Mouse (Mus musculus): Measurements from ENCODE around the gene Enthd1. TPM values are rescaled to one million over a fixed set of nuclear protein-coding genes. Genes with fewer than 3 reads are reported as not detected.

Gene Enthd1
- polyA plus RNA-seq, 1 experiment from 2014 or later, result not detected

GRCm38 (mm10) chr15:80557745-80558144 lies 7.2 kb downstream of the Enthd1 start:
- no peak overlapping the region for H3K27ac ChIP-seq (ENCODE audit: low read length)
- H3K4me1 ChIP-seq (ENCODE audit: control insufficient read depth, insufficient read depth, low read length), result 0 out of 2 replicates have a peak, but pooled peaks cover 2% of the 10 kb centered on the region
- H3K9ac ChIP-seq (ENCODE audit: low read length), result no peak overlapping the region
- H3K36me3 ChIP-seq (ENCODE audit: control insufficient read depth, insufficient read depth, low read length), result no peaks in the 10 kb centered on the region
- no peak overlapping the region for H3K4me3 ChIP-seq (replicated peaks; ENCODE audit: low read length)
- no peaks in the 10 kb centered on the region for H3K27me3 ChIP-seq (ENCODE audit: control insufficient read depth, insufficient read depth, low read length)
- WGBS, result 71% methylated on average over 4 of the region's 4 CpGs
- H3K4me2 ChIP-seq (ENCODE audit: low read depth, low read length), result no peak overlapping the region
- H3K9me3 ChIP-seq (replicated peaks; ENCODE audit: control insufficient read depth, low read length), result no peaks in the 10 kb centered on the region
- no peak for ATAC-seq (ENCODE audit: insufficient read depth, low FRiP score)

GRCm38 (mm10) chr15:80556021-80556420 lies 8.9 kb downstream of the Enthd1 start:
- Histone ChIP-seq H3K4me2 (ENCODE audit: low read depth, low read length) (no peak overlapping the region), H3K9me3 (replicated peaks; ENCODE audit: control insufficient read depth, low read length) (no peaks in the 10 kb centered on the region), H3K36me3 (ENCODE audit: control insufficient read depth, insufficient read depth, low read length) (no peaks in the 10 kb centered on the region), H3K9ac (ENCODE audit: low read length) (no peak overlapping the region), H3K4me3 (replicated peaks; ENCODE audit: low read length) (no peak overlapping the region), H3K27me3 (ENCODE audit: control insufficient read depth, insufficient read depth, low read length) (no peaks in the 10 kb centered on the region), H3K4me1 (ENCODE audit: control insufficient read depth, insufficient read depth, low read length) (0 out of 2 replicates have a peak, but pooled peaks cover 2% of the 10 kb centered on the region), H3K27ac (ENCODE audit: low read length) (no peak overlapping the region)
- ATAC-seq (ENCODE audit: insufficient read depth, low FRiP score), result no peak
- WGBS, result 70% methylated on average over 2 of the region's 2 CpGs

- 0 out of 2 replicates have a peak, but pooled peaks cover 2% of the 10 kb centered on the region for H3K4me1 ChIP-seq (ENCODE audit: control insufficient read depth, insufficient read depth, low read length)
- H3K27ac ChIP-seq (ENCODE audit: low read length), result no peak overlapping the region
- WGBS, result 87% methylated on average over 6 of the region's 6 CpGs
- no peak for ATAC-seq (ENCODE audit: insufficient read depth, low FRiP score)
- H3K4me3 ChIP-seq (replicated peaks; ENCODE audit: low read length), result no peak overlapping the region
- H3K27me3 ChIP-seq (ENCODE audit: control insufficient read depth, insufficient read depth, low read length), result no peaks in the 10 kb centered on the region
- no peaks in the 10 kb centered on the region for H3K36me3 ChIP-seq (ENCODE audit: control insufficient read depth, insufficient read depth, low read length)
- no peaks in the 10 kb centered on the region for H3K9me3 ChIP-seq (replicated peaks; ENCODE audit: control insufficient read depth, low read length)
- H3K9ac ChIP-seq (ENCODE audit: low read length), result no peak overlapping the region
- no peak overlapping the region for H3K4me2 ChIP-seq (ENCODE audit: low read depth, low read length)
Measured at GRCm38 (mm10) chr15:80554860-80555822, 9.8 kb downstream of the Enthd1 start.

- ATAC-seq (ENCODE audit: insufficient read depth, low FRiP score), result peak; percentile 75; the same call in 1 of the 2 replicates
- H3K4me1 ChIP-seq (ENCODE audit: control insufficient read depth, insufficient read depth, low read length), result no peaks in the 10 kb centered on the region
- no peak overlapping the region for H3K4me2 ChIP-seq (ENCODE audit: low read depth, low read length)
- no peak overlapping the region for H3K4me3 ChIP-seq (replicated peaks; ENCODE audit: low read length)
- H3K36me3 ChIP-seq (ENCODE audit: control insufficient read depth, insufficient read depth, low read length), result no peaks in the 10 kb centered on the region
- H3K27me3 ChIP-seq (ENCODE audit: control insufficient read depth, insufficient read depth, low read length), result no peaks in the 10 kb centered on the region
- WGBS, result 29% methylated on average over 6 of the region's 6 CpGs
- H3K9ac ChIP-seq (ENCODE audit: low read length), result no peak overlapping the region
- peak overlapping the region; percentile 13; the same call in 1 of the 2 replicates for H3K27ac ChIP-seq (ENCODE audit: low read length)
- H3K9me3 ChIP-seq (replicated peaks; ENCODE audit: control insufficient read depth, low read length), result no peaks in the 10 kb centered on the region
Measured at GRCm38 (mm10) chr15:80545430-80545829, 19.5 kb downstream of the Enthd1 start.

GRCm38 (mm10) chr15:80544115-80544514 lies 20.8 kb downstream of the Enthd1 start:
- Histone ChIP-seq H3K4me3 (replicated peaks; ENCODE audit: low read length) (no peak overlapping the region), H3K27me3 (ENCODE audit: control insufficient read depth, insufficient read depth, low read length) (no peaks in the 10 kb centered on the region), H3K9ac (ENCODE audit: low read length) (no peak overlapping the region), H3K4me1 (ENCODE audit: control insufficient read depth, insufficient read depth, low read length) (no peaks in the 10 kb centered on the region), H3K36me3 (ENCODE audit: control insufficient read depth, insufficient read depth, low read length) (no peaks in the 10 kb centered on the region), H3K9me3 (replicated peaks; ENCODE audit: control insufficient read depth, low read length) (no peaks in the 10 kb centered on the region), H3K4me2 (ENCODE audit: low read depth, low read length) (no peak overlapping the region), H3K27ac (ENCODE audit: low read length) (no peak overlapping the region)
- ATAC-seq (ENCODE audit: insufficient read depth, low FRiP score), result no peak
- WGBS, result 48% methylated on average over 3 of the region's 3 CpGs

- no peak overlapping the region for H3K9ac ChIP-seq (ENCODE audit: low read length)
- no peak overlapping the region for H3K4me3 ChIP-seq (replicated peaks; ENCODE audit: low read length)
- no peak overlapping the region for H3K4me2 ChIP-seq (ENCODE audit: low read depth, low read length)
- no peaks in the 10 kb centered on the region for H3K4me1 ChIP-seq (ENCODE audit: control insufficient read depth, insufficient read depth, low read length)
- no peaks in the 10 kb centered on the region for H3K36me3 ChIP-seq (ENCODE audit: control insufficient read depth, insufficient read depth, low read length)
- 82% methylated on average over 7 of the region's 7 CpGs for WGBS
- no peak overlapping the region for H3K27ac ChIP-seq (ENCODE audit: low read length)
- no peaks in the 10 kb centered on the region for H3K9me3 ChIP-seq (replicated peaks; ENCODE audit: control insufficient read depth, low read length)
- H3K27me3 ChIP-seq (ENCODE audit: control insufficient read depth, insufficient read depth, low read length), result no peaks in the 10 kb centered on the region
- no peak for ATAC-seq (ENCODE audit: insufficient read depth, low FRiP score)
Measured at GRCm38 (mm10) chr15:80538671-80539340, 26.1 kb downstream of the Enthd1 start.

GRCm38 (mm10) chr15:80538075-80538474 lies 26.9 kb downstream of the Enthd1 start:
- Histone ChIP-seq H3K27ac (ENCODE audit: low read length) (no peak overlapping the region), H3K4me1 (ENCODE audit: control insufficient read depth, insufficient read depth, low read length) (no peaks in the 10 kb centered on the region), H3K9ac (ENCODE audit: low read length) (no peak overlapping the region), H3K9me3 (replicated peaks; ENCODE audit: control insufficient read depth, low read length) (no peaks in the 10 kb centered on the region), H3K36me3 (ENCODE audit: control insufficient read depth, insufficient read depth, low read length) (no peaks in the 10 kb centered on the region), H3K4me3 (replicated peaks; ENCODE audit: low read length) (no peak overlapping the region), H3K27me3 (ENCODE audit: control insufficient read depth, insufficient read depth, low read length) (no peaks in the 10 kb centered on the region), H3K4me2 (ENCODE audit: low read depth, low read length) (no peak overlapping the region)
- 68% methylated on average over 2 of the region's 2 CpGs for whole genome bisulfite sequencing
- no peak for ATAC-seq (ENCODE audit: insufficient read depth, low FRiP score)

GRCm38 (mm10) chr15:80536051-80536450 lies 28.9 kb downstream of the Enthd1 start:
- H3K9me3 ChIP-seq (replicated peaks; ENCODE audit: control insufficient read depth, low read length), result no peaks in the 10 kb centered on the region
- no peak overlapping the region for H3K4me3 ChIP-seq (replicated peaks; ENCODE audit: low read length)
- no peak for ATAC-seq (ENCODE audit: insufficient read depth, low FRiP score)
- 83% methylated on average over 2 of the region's 2 CpGs for WGBS
- H3K4me1 ChIP-seq (ENCODE audit: control insufficient read depth, insufficient read depth, low read length), result no peaks in the 10 kb centered on the region
- no peak overlapping the region for H3K27ac ChIP-seq (ENCODE audit: low read length)
- H3K36me3 ChIP-seq (ENCODE audit: control insufficient read depth, insufficient read depth, low read length), result no peaks in the 10 kb centered on the region
- H3K9ac ChIP-seq (ENCODE audit: low read length), result no peak overlapping the region
- no peak overlapping the region for H3K4me2 ChIP-seq (ENCODE audit: low read depth, low read length)
- no peaks in the 10 kb centered on the region for H3K27me3 ChIP-seq (ENCODE audit: control insufficient read depth, insufficient read depth, low read length)

GRCm38 (mm10) chr15:80533274-80533673 lies 31.7 kb downstream of the Enthd1 start:
- no peak overlapping the region for H3K9ac ChIP-seq (ENCODE audit: low read length)
- H3K4me1 ChIP-seq (ENCODE audit: control insufficient read depth, insufficient read depth, low read length), result no peaks in the 10 kb centered on the region
- no peak overlapping the region for H3K4me3 ChIP-seq (replicated peaks; ENCODE audit: low read length)
- WGBS, result 59% methylated on average over 6 of the region's 6 CpGs
- H3K36me3 ChIP-seq (ENCODE audit: control insufficient read depth, insufficient read depth, low read length), result no peaks in the 10 kb centered on the region
- no peaks in the 10 kb centered on the region for H3K27me3 ChIP-seq (ENCODE audit: control insufficient read depth, insufficient read depth, low read length)
- ATAC-seq (ENCODE audit: insufficient read depth, low FRiP score), result no peak
- H3K27ac ChIP-seq (ENCODE audit: low read length), result no peak overlapping the region
- no peaks in the 10 kb centered on the region for H3K9me3 ChIP-seq (replicated peaks; ENCODE audit: control insufficient read depth, low read length)
- no peak overlapping the region for H3K4me2 ChIP-seq (ENCODE audit: low read depth, low read length)

Measured in stomach, embryonic 16.5 days (tissue).